ENCODE assay signal across 23 mouse cellular contexts in genomic region chr3:146577591-146577990, GRCm38 (mm10). TPM values are rescaled to one million over a fixed set of nuclear protein-coding genes. Genes with fewer than 3 reads are reported as not detected.
"Had no signal": no experiment of that assay in that cellular context is flagged by ENCODE, and none has a peak within 500 bp of the region (broad histone marks: within the 10 kb centered on the region; RNA-seq: fewer than 3 reads in every experiment).

No protein-coding gene starts in this region.

- H3K36me3 ChIP-seq: neural tube, embryonic 12.5 days; neural tube, embryonic 13.5 days; neural tube, embryonic 15.5 days; stomach, embryonic 15.5 days had no signal

- H3K27me3 ChIP-seq: neural tube, embryonic 12.5 days; neural tube, embryonic 13.5 days; neural tube, embryonic 15.5 days; stomach, embryonic 15.5 days had no signal

- H3K27ac ChIP-seq: neural tube, embryonic 12.5 days; neural tube, embryonic 13.5 days; neural tube, embryonic 15.5 days; stomach, embryonic 15.5 days had no signal

- H3K4me2 ChIP-seq: neural tube, embryonic 12.5 days; neural tube, embryonic 13.5 days; neural tube, embryonic 15.5 days; stomach, embryonic 15.5 days had no signal

- H3K4me3 ChIP-seq: neural tube, embryonic 12.5 days; neural tube, embryonic 13.5 days; neural tube, embryonic 15.5 days; stomach, embryonic 15.5 days had no signal

- H3K9ac ChIP-seq: neural tube, embryonic 12.5 days; neural tube, embryonic 13.5 days; neural tube, embryonic 15.5 days; stomach, embryonic 15.5 days had no signal

- H3K4me1 ChIP-seq: neural tube, embryonic 12.5 days; neural tube, embryonic 13.5 days; neural tube, embryonic 15.5 days; stomach, embryonic 15.5 days had no signal

- DNase-seq: retina, postnatal 1 day; right cerebral cortex, adult 18-20 months; right cerebral cortex, postnatal 14 days; right cerebral cortex, postnatal 25 days; right cerebral cortex, postnatal 4 days; spleen, adult 18-20 months; thymus, adult 18-20 months; thymus, adult 2 months; thymus, postnatal 14 days; thymus, postnatal 25 days; thymus, postnatal 36 days; thymus, postnatal 4 days had no signal

- H3K9me3 ChIP-seq: neural tube, embryonic 12.5 days; neural tube, embryonic 13.5 days; neural tube, embryonic 15.5 days; stomach, embryonic 15.5 days had no signal

RNA-seq across cellular contexts. Expression of gene Uox, which starts 7.4 kb away (rescaled TPM):
- total RNA-seq: neutrophil, adult 5-6 weeks had no signal
- polyA plus RNA-seq: neural tube, embryonic 12.5 days; neural tube, embryonic 13.5 days; neural tube, embryonic 14.5 days; neural tube, embryonic 15.5 days; spleen, adult 2 months; stomach, embryonic 14.5 days; urinary bladder, adult 2 months had no signal

RNA-seq across cellular contexts. Expression of gene Dnase2b, which starts 37.8 kb away (rescaled TPM):
- total RNA-seq: neutrophil, adult 5-6 weeks had no signal
- polyA plus RNA-seq: neural tube, embryonic 12.5 days; neural tube, embryonic 13.5 days; neural tube, embryonic 14.5 days; neural tube, embryonic 15.5 days; small intestine, adult 2 months; spleen, adult 2 months; stomach, embryonic 14.5 days; testis, adult 2 months; thymus, adult 2 months; urinary bladder, adult 2 months had no signal
